Comparison of ENCODE assay signal across 8 mouse cellular contexts in genomic region chr14:31831370-31831712, GRCm38 (mm10). TPM values are rescaled to one million over a fixed set of nuclear protein-coding genes. Genes with fewer than 3 reads are reported as not detected.
DNase-seq lines count a peak whose midpoint lies in the region; ATAC-seq and TF ChIP-seq lines count a peak whose summit lies in the region.

No protein-coding gene starts in this region.

- TF ChIP-seq EP300 in lung, postnatal 0 days (IDR thresholded peaks at IDR 0.05) = no peak

- H3K27ac ChIP-seq in lung, postnatal 0 days (ENCODE audit: low read length) = no peak overlapping the region

- intact Hi-C loops in heart, postnatal 10 days (cut with DNase I) = loop anchor here (5.0 kb wide), 1 partner anchor 71 kb away; no protein-coding TSS in a partner anchor

- ATAC-seq in lung, postnatal 0 days = no peak
- no peak for ATAC-seq in megakaryocyte-erythroid progenitor cell, adult 5-6 weeks (replicated peaks; ENCODE audit: low FRiP score, low TSS enrichment, poor library complexity, severe bottlenecking)

- TF ChIP-seq CTCF in lung, postnatal 0 days (IDR thresholded peaks at IDR 0.05) = no peak

- H3K9me3 ChIP-seq in lung, postnatal 0 days (ENCODE audit: low read length) = no peaks in the 10 kb centered on the region; the same call in 1 of the 2 replicates

- peak overlapping the region; percentile 95 for H3K4me2 ChIP-seq in lung, postnatal 0 days (replicated peaks; ENCODE audit: low read depth, low read length)

- 3% methylated on average over 7 of the region's 7 CpGs for WGBS in lung, postnatal 0 days

- no peaks in the 10 kb centered on the region for H3K36me3 ChIP-seq in lung, postnatal 0 days (ENCODE audit: insufficient read depth, low read length)

- H3K4me1 ChIP-seq in lung, postnatal 0 days (ENCODE audit: insufficient read depth, low read depth, low read length) = no peaks in the 10 kb centered on the region

- peak overlapping the region; percentile 88 for H3K4me3 ChIP-seq in lung, postnatal 0 days (ENCODE audit: low read depth, low read length)

- H3K27me3 ChIP-seq in lung, postnatal 0 days (replicated peaks; ENCODE audit: insufficient read depth, low read length) = no peaks in the 10 kb centered on the region

- DNase-seq in retina, embryonic 14.5 days (ENCODE audit: low spot score) = peak; percentile 35
- DNase-seq in retina, postnatal 1 day = no peak
- DNase-seq in embryo, embryonic 11.5 days (ENCODE audit: low read depth, low spot score) = peak; percentile 9
- DNase-seq in heart, postnatal 10 days = peak; percentile 13 to 18
- DNase-seq in layer of hippocampus, postnatal 36 days = peak; percentile 54 to 63
- DNase-seq in lung, postnatal 0 days (ENCODE audit: low spot score) = no peak
- DNase-seq in right cerebral cortex, postnatal 4 days = peak; percentile 36

- no peak overlapping the region; the same call in 1 of the 2 replicates for H3K9ac ChIP-seq in lung, postnatal 0 days (replicated peaks; ENCODE audit: low read depth)

RNA-seq across cellular contexts. Expression of gene Ankrd28, which starts 0.9 kb away (rescaled TPM):
- total RNA-seq in heart, postnatal 10 days (2021) = 10 to 100 TPM; 40.8 to 41.0 TPM
- 10 to 100 TPM; 53.5 to 55.2 TPM for total RNA-seq in layer of hippocampus, postnatal 36 days (2021)
- polyA plus RNA-seq in lung, postnatal 0 days (2015; fragmentation: Nextera tagmentation; extraction: Ambion mirVana) = 3.7 and 3.8 TPM in 2 replicates
- 37.4 and 46.6 TPM in 2 replicates for total RNA-seq in megakaryocyte-erythroid progenitor cell, adult 5-6 weeks (2014; fragmentation: Nextera tagmentation)
- 27.0 and 42.7 TPM in 2 replicates for total RNA-seq in megakaryocyte-erythroid progenitor cell, adult 5-6 weeks (2017)

Comparison
In these comparisons a context has a peak if more than half of its experiments do, and no peak if none do; other contexts are left out.
1. DNase-seq: peak in retina, embryonic 14.5 days (single experiment), embryo, embryonic 11.5 days (single experiment), heart, postnatal 10 days (2 of 2), layer of hippocampus, postnatal 36 days (2 of 2) and right cerebral cortex, postnatal 4 days (single experiment); none in retina, postnatal 1 day (single experiment) and lung, postnatal 0 days (single experiment).